Mouse (Mus musculus): ENCODE results near the gene Gm45717. TPM values are rescaled to one million over a fixed set of nuclear protein-coding genes. Genes with fewer than 3 reads are reported as not detected.

Gene Gm45717
- polyA plus RNA-seq, 1 experiment from 2014 or later: not detected

DNA sequence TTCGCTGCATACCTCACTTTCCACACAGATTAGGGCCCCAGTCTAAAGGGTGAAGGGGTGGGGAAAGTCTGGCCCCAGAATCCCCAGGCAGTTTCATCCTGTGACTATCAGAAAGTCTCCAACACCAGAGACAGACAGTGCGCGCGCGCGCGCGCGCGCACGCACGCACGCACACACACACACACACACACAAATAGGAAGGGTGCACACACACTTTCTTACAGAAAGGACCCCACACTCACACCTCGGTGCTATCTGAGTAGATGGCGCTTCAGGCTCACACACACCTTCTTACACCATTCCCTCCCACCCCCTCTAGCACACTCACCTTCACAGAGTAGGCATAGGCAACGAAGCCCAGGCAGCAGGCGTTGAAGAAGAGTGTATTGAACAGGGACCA is 395 bp downstream of the Gm45717 start:
- H3K4me2 ChIP-seq (replicated peaks): peak overlapping the region; percentile 61
- H3K9me3 ChIP-seq (ENCODE audit: control insufficient read depth, low read length): no peaks in the 10 kb centered on the region
- H3K27ac ChIP-seq: peak overlapping the region; percentile 14; the same call in 1 of the 2 replicates
- peaks cover 8% of the 10 kb centered on the region; the same call in 1 of the 2 replicates for H3K4me1 ChIP-seq (replicated peaks; ENCODE audit: control insufficient read depth, insufficient read depth, low read length)
- H3K4me3 ChIP-seq (replicated peaks; ENCODE audit: low read length): peak overlapping the region; percentile 33
- no peaks in the 10 kb centered on the region for H3K36me3 ChIP-seq (replicated peaks; ENCODE audit: control insufficient read depth, insufficient read depth)
- DNase-seq (ENCODE audit: low spot score) (no peak), ATAC-seq (ENCODE audit: low FRiP score) (no peak; the same call in 1 of the 2 replicates)
- H3K9ac ChIP-seq: peak overlapping the region; percentile 49
- WGBS: 21% methylated on average over 17 of the region's 17 CpGs
- no peaks in the 10 kb centered on the region for H3K27me3 ChIP-seq (ENCODE audit: control insufficient read depth, insufficient read depth, low read length)

DNA sequence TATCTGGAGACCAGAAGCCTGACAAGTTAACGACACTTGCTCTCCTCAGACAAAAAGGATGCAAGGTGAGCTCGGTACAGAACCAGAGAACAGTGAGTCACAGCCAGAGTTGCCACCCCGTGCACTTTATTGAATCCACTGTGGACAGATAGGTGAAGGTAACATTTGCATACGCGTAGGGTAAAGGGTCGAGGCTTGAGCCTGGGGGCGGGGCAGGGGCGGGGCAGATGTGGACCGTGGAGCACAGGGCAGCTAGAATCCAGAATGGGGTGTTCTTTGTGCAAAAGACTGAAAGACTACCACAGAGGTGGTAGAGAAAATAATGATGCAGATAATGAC is 1.0 kb downstream of the Gm45717 start:
- peak overlapping the region; percentile 33 for H3K4me3 ChIP-seq (replicated peaks; ENCODE audit: low read length)
- 15% methylated on average over 9 of the region's 9 CpGs for WGBS

DNA sequence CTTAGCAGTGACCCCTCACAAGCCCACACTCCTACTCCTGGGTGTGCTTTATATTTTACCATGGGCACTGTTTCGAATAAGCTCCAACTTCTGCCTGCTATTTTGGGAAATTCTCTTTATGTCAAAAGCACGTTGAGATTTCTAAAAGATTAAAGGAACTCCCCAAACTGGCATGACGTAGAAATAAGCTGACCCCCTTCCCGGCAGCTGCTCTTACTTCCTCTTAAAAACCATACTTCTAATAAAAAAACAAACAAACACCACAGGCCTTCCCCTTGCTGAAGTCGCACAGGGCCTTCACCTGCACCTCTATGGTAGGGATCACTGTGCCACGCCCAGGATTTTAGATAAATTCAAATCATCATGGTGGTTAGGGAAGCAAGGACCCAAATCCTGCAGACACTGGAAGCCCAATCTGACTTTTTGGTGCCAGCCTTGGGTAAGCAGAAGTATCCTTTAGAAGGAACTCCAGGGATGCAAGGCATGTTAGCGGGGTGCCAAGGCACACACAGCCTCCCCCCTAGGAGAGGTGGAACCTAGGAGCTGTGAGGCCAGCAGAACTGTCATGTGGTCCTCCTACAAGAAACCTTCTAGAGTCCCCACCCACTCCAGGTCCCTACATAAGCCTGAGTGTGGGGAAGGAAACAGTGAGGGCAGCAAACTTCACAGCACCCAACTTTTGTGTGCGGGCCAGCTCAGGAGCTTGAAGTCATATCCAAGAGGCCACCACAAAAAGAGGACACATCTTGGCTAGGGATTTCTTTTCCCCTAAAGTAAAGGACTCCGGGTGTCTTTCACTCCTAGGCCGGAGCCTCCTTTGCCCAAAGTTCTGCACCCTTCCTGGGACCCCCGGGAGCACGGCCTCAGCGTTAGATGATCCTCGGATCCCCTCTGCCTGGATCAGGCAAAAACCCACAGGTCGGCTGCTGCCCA is 1.7 kb downstream of the Gm45717 start:
- WGBS: 73% methylated on average over 15 of the region's 15 CpGs
- peak overlapping the region; percentile 61 for H3K4me2 ChIP-seq (replicated peaks)
- no peaks in the 10 kb centered on the region for H3K9me3 ChIP-seq (ENCODE audit: control insufficient read depth, low read length)
- no peaks in the 10 kb centered on the region for H3K27me3 ChIP-seq (ENCODE audit: control insufficient read depth, insufficient read depth, low read length)
- H3K27ac ChIP-seq: no peak overlapping the region
- 0 out of 2 replicates have a peak, but pooled peaks cover 8% of the 10 kb centered on the region for H3K4me1 ChIP-seq (replicated peaks; ENCODE audit: control insufficient read depth, insufficient read depth, low read length)
- ATAC-seq (ENCODE audit: low FRiP score): no peak
- no peaks in the 10 kb centered on the region for H3K36me3 ChIP-seq (replicated peaks; ENCODE audit: control insufficient read depth, insufficient read depth)
- no peak for DNase-seq (ENCODE audit: low spot score)
- no peak overlapping the region for H3K4me3 ChIP-seq (replicated peaks; ENCODE audit: low read length)
- H3K9ac ChIP-seq: no peak overlapping the region

More for the DNA sequence above, 1.0 kb downstream of the Gm45717 start:
- H3K27ac ChIP-seq: no peak overlapping the region
- peaks cover 8% of the 10 kb centered on the region; the same call in 1 of the 2 replicates for H3K4me1 ChIP-seq (replicated peaks; ENCODE audit: control insufficient read depth, insufficient read depth, low read length)
- no peaks in the 10 kb centered on the region for H3K27me3 ChIP-seq (ENCODE audit: control insufficient read depth, insufficient read depth, low read length)
- H3K36me3 ChIP-seq (replicated peaks; ENCODE audit: control insufficient read depth, insufficient read depth): no peaks in the 10 kb centered on the region
- ATAC-seq (ENCODE audit: low FRiP score) (no peak), DNase-seq (ENCODE audit: low spot score) (no peak)
- H3K4me2 ChIP-seq (replicated peaks): peak overlapping the region; percentile 61
- 0 out of 2 replicates have a peak overlapping the region, but pooled peaks have one; percentile 17 for H3K9ac ChIP-seq
- H3K9me3 ChIP-seq (ENCODE audit: control insufficient read depth, low read length): no peaks in the 10 kb centered on the region

DNA sequence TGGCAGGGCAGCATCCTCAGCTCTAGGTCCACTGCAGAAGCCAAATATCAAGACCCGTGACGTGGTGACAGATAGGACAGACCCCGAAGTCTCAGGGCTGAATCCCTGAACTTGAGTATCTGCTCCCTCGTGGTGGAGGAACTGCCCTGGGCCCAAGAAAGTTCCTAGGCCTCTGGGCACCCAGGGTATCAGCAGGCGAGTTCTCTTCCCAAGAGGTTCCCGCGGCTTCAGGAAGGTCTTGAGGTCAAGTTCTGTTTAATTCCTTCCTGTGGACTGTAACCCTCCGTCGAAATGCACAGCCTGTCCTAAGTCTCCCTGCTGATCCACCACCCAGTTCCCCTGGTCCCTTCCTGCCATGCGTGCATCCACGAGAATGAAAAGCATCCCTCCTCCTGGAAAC is 2.6 kb downstream of the Gm45717 start:
- no peak for ATAC-seq (ENCODE audit: low FRiP score)
- WGBS: 90% methylated on average over 11 of the region's 11 CpGs
- H3K4me2 ChIP-seq (replicated peaks): no peak overlapping the region
- no peak overlapping the region for H3K4me3 ChIP-seq (replicated peaks; ENCODE audit: low read length)
- no peaks in the 10 kb centered on the region for H3K36me3 ChIP-seq (replicated peaks; ENCODE audit: control insufficient read depth, insufficient read depth)
- no peak for DNase-seq (ENCODE audit: low spot score)
- H3K27me3 ChIP-seq (ENCODE audit: control insufficient read depth, insufficient read depth, low read length): no peaks in the 10 kb centered on the region
- H3K4me1 ChIP-seq (replicated peaks; ENCODE audit: control insufficient read depth, insufficient read depth, low read length): 0 out of 2 replicates have a peak, but pooled peaks cover 8% of the 10 kb centered on the region
- no peak overlapping the region for H3K9ac ChIP-seq
- no peaks in the 10 kb centered on the region for H3K9me3 ChIP-seq (ENCODE audit: control insufficient read depth, low read length)
- H3K27ac ChIP-seq: no peak overlapping the region

DNA sequence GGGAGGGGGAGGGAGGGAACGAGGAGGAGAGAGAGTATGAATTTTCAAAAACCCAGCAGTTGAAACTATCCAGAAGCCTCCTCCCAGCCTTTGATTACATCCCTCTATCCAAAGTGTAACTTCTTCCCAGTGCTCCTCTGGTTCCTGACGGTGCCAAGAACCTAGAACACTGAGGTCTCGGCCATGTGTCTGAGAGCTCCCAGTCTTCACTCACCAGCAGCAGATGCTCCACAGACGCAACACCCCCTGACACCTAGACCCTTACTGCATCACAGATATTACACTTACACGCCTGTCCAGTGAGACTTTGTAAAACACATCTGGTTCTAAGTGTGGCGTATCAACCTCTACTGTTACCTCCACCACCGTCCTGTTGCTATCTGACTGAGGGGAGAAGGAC is 3.3 kb downstream of the Gm45717 start:
- no peak overlapping the region for H3K4me3 ChIP-seq (replicated peaks; ENCODE audit: low read length)
- DNase-seq (ENCODE audit: low spot score) (no peak), ATAC-seq (ENCODE audit: low FRiP score) (no peak)
- 0 out of 2 replicates have a peak, but pooled peaks cover 8% of the 10 kb centered on the region for H3K4me1 ChIP-seq (replicated peaks; ENCODE audit: control insufficient read depth, insufficient read depth, low read length)
- H3K36me3 ChIP-seq (replicated peaks; ENCODE audit: control insufficient read depth, insufficient read depth): no peaks in the 10 kb centered on the region
- WGBS: 88% methylated on average over 7 of the region's 7 CpGs
- H3K27me3 ChIP-seq (ENCODE audit: control insufficient read depth, insufficient read depth, low read length): no peaks in the 10 kb centered on the region
- H3K9ac ChIP-seq: no peak overlapping the region
- no peaks in the 10 kb centered on the region for H3K9me3 ChIP-seq (ENCODE audit: control insufficient read depth, low read length)
- no peak overlapping the region for H3K27ac ChIP-seq
- no peak overlapping the region for H3K4me2 ChIP-seq (replicated peaks)

DNA sequence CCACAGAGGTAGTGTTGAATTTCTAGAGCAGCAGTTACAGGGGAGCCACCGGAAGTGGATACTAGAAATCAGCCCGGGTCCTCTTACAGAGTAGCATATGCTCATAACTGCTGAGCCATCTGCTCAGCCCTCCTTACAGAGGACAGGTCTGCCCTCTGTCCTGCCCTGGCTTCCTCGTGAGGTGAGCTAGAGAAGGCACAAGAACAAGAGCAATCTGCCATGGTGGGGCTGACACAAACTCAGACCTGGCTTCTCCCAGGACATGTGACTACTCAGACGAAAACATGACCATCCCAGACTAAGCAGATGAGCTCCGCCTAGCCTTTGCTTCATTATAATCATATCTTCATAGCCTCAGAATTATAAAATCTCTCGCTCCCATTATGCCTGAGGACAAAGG is 4.0 kb downstream of the Gm45717 start:
- Histone ChIP-seq H3K9me3 (ENCODE audit: control insufficient read depth, low read length) (no peaks in the 10 kb centered on the region), H3K4me3 (replicated peaks; ENCODE audit: low read length) (no peak overlapping the region), H3K9ac (no peak overlapping the region), H3K27ac (no peak overlapping the region), H3K4me2 (replicated peaks) (no peak overlapping the region), H3K4me1 (replicated peaks; ENCODE audit: control insufficient read depth, insufficient read depth, low read length) (0 out of 2 replicates have a peak, but pooled peaks cover 8% of the 10 kb centered on the region), H3K27me3 (ENCODE audit: control insufficient read depth, insufficient read depth, low read length) (no peaks in the 10 kb centered on the region), H3K36me3 (replicated peaks; ENCODE audit: control insufficient read depth, insufficient read depth) (no peaks in the 10 kb centered on the region)
- DNase-seq (ENCODE audit: low spot score): no peak
- no peak for ATAC-seq (ENCODE audit: low FRiP score)
- 82% methylated on average over 6 of the region's 6 CpGs for WGBS

DNA sequence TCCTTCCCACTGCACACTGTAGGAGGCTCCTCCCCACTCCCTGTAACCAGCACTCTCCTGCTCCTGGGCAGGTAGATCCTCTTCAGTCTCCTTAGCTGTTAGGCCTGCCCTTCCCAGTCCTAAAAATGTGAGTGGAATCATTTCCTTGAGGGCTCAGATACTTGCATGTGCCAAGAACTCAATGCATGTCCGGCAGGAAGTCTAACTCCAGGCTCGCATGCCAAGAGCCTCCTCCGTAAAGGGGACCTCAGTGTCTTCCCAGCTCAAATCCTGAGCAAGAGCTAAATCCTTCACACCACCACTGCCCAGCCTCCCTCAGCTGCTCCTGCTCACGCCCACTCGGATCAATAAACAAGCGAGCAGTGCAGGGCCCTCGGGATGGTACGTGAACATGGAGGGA is 4.7 kb downstream of the Gm45717 start:
- no peaks in the 10 kb centered on the region for H3K27me3 ChIP-seq (ENCODE audit: control insufficient read depth, insufficient read depth, low read length)
- no peak overlapping the region for H3K4me2 ChIP-seq (replicated peaks)
- no peaks in the 10 kb centered on the region for H3K9me3 ChIP-seq (ENCODE audit: control insufficient read depth, low read length)
- no peak overlapping the region for H3K27ac ChIP-seq
- H3K4me3 ChIP-seq (replicated peaks; ENCODE audit: low read length): no peak overlapping the region
- 56% methylated on average over 8 of the region's 8 CpGs for WGBS
- ATAC-seq (ENCODE audit: low FRiP score): no peak
- H3K4me1 ChIP-seq (replicated peaks; ENCODE audit: control insufficient read depth, insufficient read depth, low read length): 0 out of 2 replicates have a peak, but pooled peaks cover 8% of the 10 kb centered on the region
- no peak for DNase-seq (ENCODE audit: low spot score)
- H3K9ac ChIP-seq: no peak overlapping the region
- H3K36me3 ChIP-seq (replicated peaks; ENCODE audit: control insufficient read depth, insufficient read depth): no peaks in the 10 kb centered on the region

DNA sequence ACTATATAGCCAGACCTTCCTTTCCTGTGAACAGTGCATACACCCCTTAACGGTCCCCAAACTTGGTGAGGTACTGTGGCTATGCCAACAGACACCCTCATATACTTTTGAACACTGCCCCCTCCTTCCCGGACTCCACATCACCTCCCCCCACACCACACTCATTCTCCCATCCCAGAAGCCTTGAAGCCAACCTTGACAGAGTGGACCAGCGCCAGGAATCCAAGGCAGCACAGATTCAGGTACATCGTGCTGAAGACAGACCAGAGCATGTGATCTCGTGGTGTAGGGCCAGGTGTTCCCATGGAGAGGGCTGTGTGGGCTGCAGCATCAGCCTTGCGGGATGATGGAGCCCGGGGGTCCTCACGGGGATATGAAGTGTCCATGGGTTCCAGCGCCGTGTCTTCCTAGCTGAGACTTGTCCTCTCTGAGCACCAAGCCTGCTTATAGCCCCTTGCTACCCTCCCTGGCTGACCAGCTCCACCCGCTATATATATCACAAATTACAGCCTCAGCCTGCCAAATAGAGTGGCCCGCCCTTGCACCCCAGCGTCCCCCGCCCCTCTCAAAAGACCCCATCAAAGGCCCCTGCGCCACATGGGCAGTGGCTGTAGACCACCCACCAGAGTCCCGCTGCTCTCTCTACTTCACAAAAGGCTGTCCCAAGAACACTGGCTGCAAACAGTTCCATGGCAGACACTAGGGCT is 5.8 kb downstream of the Gm45717 start, which contains the start of gene Ifitm5:
Gene Ifitm5 (minus strand): TSS at position 468 of the 707 bp plus-strand sequence.
- ATAC-seq (ENCODE audit: low FRiP score) (no peak), DNase-seq (ENCODE audit: low spot score) (no peak)
- Histone ChIP-seq H3K4me3 (replicated peaks; ENCODE audit: low read length) (no peak within 1 kb of the TSS), H3K27me3 (ENCODE audit: control insufficient read depth, insufficient read depth, low read length) (no peaks in the 10 kb centered on the region), H3K4me2 (replicated peaks) (no peak within 1 kb of the TSS), H3K4me1 (replicated peaks; ENCODE audit: control insufficient read depth, insufficient read depth, low read length) (0 out of 2 replicates have a peak, but pooled peaks cover 2% of the 10 kb centered on the region), H3K9ac (no peak within 1 kb of the TSS), H3K27ac (no peak within 1 kb of the TSS), H3K9me3 (ENCODE audit: control insufficient read depth, low read length) (no peaks in the 10 kb centered on the region), H3K36me3 (replicated peaks; ENCODE audit: control insufficient read depth, insufficient read depth) (no peaks in the 10 kb centered on the region)
- 82% methylated on average over 16 of the region's 16 CpGs for WGBS

DNA sequence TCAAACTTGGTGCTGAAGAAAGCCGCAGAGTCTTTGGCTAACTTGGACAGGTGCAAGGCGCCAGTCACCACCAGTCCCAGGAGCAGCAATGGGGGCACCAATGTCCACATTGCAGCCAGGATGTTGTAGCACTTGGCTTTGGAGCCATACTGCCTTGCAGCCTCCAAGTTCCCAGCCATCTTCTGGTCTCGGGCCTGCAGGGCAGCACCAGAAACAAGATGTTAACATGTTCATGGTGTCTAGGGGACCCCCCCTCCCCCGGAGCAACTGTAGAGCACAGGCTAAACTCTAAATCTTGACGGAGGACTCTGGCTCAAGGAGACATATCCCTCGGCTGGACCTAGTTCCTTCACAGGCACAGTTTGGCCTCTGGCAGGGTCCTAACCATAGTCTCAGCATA is 6.5 kb downstream of the Gm45717 start:
- 95% methylated on average over 6 of the region's 6 CpGs for WGBS
- H3K36me3 ChIP-seq (replicated peaks; ENCODE audit: control insufficient read depth, insufficient read depth): no peaks in the 10 kb centered on the region
- H3K27ac ChIP-seq: no peak overlapping the region
- no peaks in the 10 kb centered on the region for H3K27me3 ChIP-seq (ENCODE audit: control insufficient read depth, insufficient read depth, low read length)
- no peak for ATAC-seq (ENCODE audit: low FRiP score)
- no peak overlapping the region for H3K4me2 ChIP-seq (replicated peaks)
- H3K4me3 ChIP-seq (replicated peaks; ENCODE audit: low read length): no peak overlapping the region
- no peaks in the 10 kb centered on the region for H3K9me3 ChIP-seq (ENCODE audit: control insufficient read depth, low read length)
- no peaks in the 10 kb centered on the region for H3K4me1 ChIP-seq (replicated peaks; ENCODE audit: control insufficient read depth, insufficient read depth, low read length)
- H3K9ac ChIP-seq: no peak overlapping the region
- no peak for DNase-seq (ENCODE audit: low spot score)

Measured in hindbrain, embryonic 14.5 days (tissue).